Mouse (Mus musculus) forebrain, embryonic 15.5 days (tissue): ENCODE measurements around the gene Gpc6. TPM values are rescaled to one million over a fixed set of nuclear protein-coding genes. Genes with fewer than 3 reads are reported as not detected.

ENCODE experiments used
- ATAC-seq: fragments of 200-750 bp; cut with Nextera tagmentation; replicated peaks from 2 replicates; pipeline ENCODE4 v1.8.0; 2017; ENCODE audit warnings: mild to moderate bottlenecking, moderate TSS enrichment, moderate library complexity
- H3K27ac ChIP-seq: fragments of 300-500 bp; sonication (generic); replicated peaks from 2 replicates; pipeline ENCODE4 v1.5.1; 2015; ENCODE audit warnings: mild to moderate bottlenecking, inconsistent platforms
- H3K27me3 ChIP-seq: fragments of 300-500 bp; sonication (generic); 2 replicates; pipeline ENCODE4 v1.6.1; 2015; ENCODE audit warnings: inconsistent platforms
- H3K36me3 ChIP-seq: fragments of 300-500 bp; sonication (generic); 2 replicates; pipeline ENCODE4 v1.6.1; 2015; ENCODE audit warnings: mild to moderate bottlenecking, inconsistent platforms
- H3K4me1 ChIP-seq: fragments of 300-500 bp; sonication (generic); 2 replicates; pipeline ENCODE4 v1.6.1; 2015; ENCODE audit warnings: inconsistent platforms
- H3K4me2 ChIP-seq: fragments of 300-500 bp; sonication (generic); replicated peaks from 2 replicates; pipeline ENCODE4 v1.6.1; 2015; ENCODE audit warnings: mild to moderate bottlenecking, inconsistent platforms
- H3K4me3 ChIP-seq: fragments of 300-500 bp; sonication (generic); 2 replicates; pipeline ENCODE4 v1.5.1; 2015; ENCODE audit warnings: mild to moderate bottlenecking, inconsistent platforms
- H3K9ac ChIP-seq: fragments of 300-500 bp; sonication (generic); replicated peaks from 2 replicates; pipeline ENCODE4 v1.6.1; 2015; ENCODE audit warnings: mild to moderate bottlenecking, inconsistent platforms
- H3K9me3 ChIP-seq: fragments of 300-500 bp; sonication (generic); 2 replicates; pipeline ENCODE4 v1.6.1; 2016; ENCODE audit warnings: inconsistent platforms
- WGBS: fragments of 180-500 bp; shearing (Covaris S2); methylation state at CpG from one replicate; pipeline ENCODE4 v1.1.7; 2015; ENCODE audit warnings: mixed read lengths; 5-methylcytosine and 5-hydroxymethylcytosine counted together
- polyA plus RNA-seq: library from polyadenylated mRNA; unstranded; fragments of >200 nt; fragmentation: Nextera tagmentation; extraction: Ambion mirVana; gene quantifications from 2 replicates; pipeline ENCODE4 v1.2.1, GENCODE M21; 2015

The Gpc6 gene
- polyA plus RNA-seq, 1 experiment from 2014 or later, result 18.3 TPM

GRCm38 (mm10) chr14:117452150-117452549, 527.0 kb downstream of the Gpc6 start:
- no peak overlapping the region for H3K27ac ChIP-seq
- no peaks in the 10 kb centered on the region for H3K27me3 ChIP-seq
- H3K9me3 ChIP-seq, result no peaks in the 10 kb centered on the region
- H3K9ac ChIP-seq, result no peak overlapping the region
- peak; percentile 55; the same call in 1 of the 2 replicates for ATAC-seq
- H3K4me1 ChIP-seq, result peaks cover 4% of the 10 kb centered on the region
- H3K4me2 ChIP-seq, result peak overlapping the region; percentile 24
- WGBS, result 20% methylated on average over 7 of the region's 7 CpGs
- H3K36me3 ChIP-seq, result no peaks in the 10 kb centered on the region
- peak overlapping the region; percentile 8 for H3K4me3 ChIP-seq

- H3K36me3 ChIP-seq, result no peaks in the 10 kb centered on the region
- no peak overlapping the region for H3K9ac ChIP-seq
- H3K27ac ChIP-seq, result no peak overlapping the region
- no peak overlapping the region for H3K4me2 ChIP-seq
- no peaks in the 10 kb centered on the region for H3K27me3 ChIP-seq
- no peak overlapping the region for H3K4me3 ChIP-seq
- no peak for ATAC-seq
- WGBS, result 77% methylated on average over 2 of the region's 2 CpGs
- H3K9me3 ChIP-seq, result no peaks in the 10 kb centered on the region
- H3K4me1 ChIP-seq, result no peaks in the 10 kb centered on the region
Measured at GRCm38 (mm10) chr14:117473378-117473777, 548.3 kb downstream of the Gpc6 start.

- H3K36me3 ChIP-seq, result no peaks in the 10 kb centered on the region
- no peaks in the 10 kb centered on the region for H3K4me1 ChIP-seq
- ATAC-seq, result no peak
- no peak overlapping the region for H3K27ac ChIP-seq
- H3K27me3 ChIP-seq, result no peaks in the 10 kb centered on the region
- H3K4me3 ChIP-seq, result no peak overlapping the region
- 48% methylated on average over 3 of the region's 3 CpGs for WGBS
- H3K9ac ChIP-seq, result no peak overlapping the region
- H3K9me3 ChIP-seq, result no peaks in the 10 kb centered on the region
- H3K4me2 ChIP-seq, result no peak overlapping the region
Measured at GRCm38 (mm10) chr14:117478879-117479278, 553.8 kb downstream of the Gpc6 start.

- ATAC-seq, result 0 out of 2 replicates have a peak, but pooled peaks have one; percentile 16
- no peak overlapping the region for H3K27ac ChIP-seq
- WGBS, result 73% methylated on average over 4 of the region's 4 CpGs
Measured at GRCm38 (mm10) chr14:117487161-117487754, 562.1 kb downstream of the Gpc6 start.

DNA sequence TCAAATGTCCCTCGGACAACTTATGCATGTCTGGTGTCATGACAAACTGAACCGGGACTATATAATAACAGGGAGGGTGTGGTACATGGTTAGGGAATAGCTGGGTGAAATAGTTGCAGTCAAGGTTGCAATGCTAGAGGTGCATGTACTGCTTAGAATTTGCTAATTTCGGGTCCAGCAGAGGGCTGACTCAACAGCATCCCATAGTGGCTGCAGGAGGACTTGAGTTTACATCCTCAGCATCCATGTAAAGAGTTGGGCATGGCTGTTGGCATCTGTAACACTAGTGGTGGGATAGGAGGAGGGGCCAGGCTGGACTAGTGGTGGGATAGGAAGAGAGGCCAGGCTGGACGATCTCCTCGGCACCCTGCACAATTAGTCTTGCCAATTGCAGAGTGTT, 565.4 kb downstream of the Gpc6 start:
- Histone ChIP-seq H3K4me1 (no peaks in the 10 kb centered on the region), H3K27me3 (no peaks in the 10 kb centered on the region), H3K9me3 (no peaks in the 10 kb centered on the region), H3K4me2 (no peak overlapping the region), H3K9ac (no peak overlapping the region), H3K4me3 (no peak overlapping the region), H3K36me3 (no peaks in the 10 kb centered on the region), H3K27ac (no peak overlapping the region)
- ATAC-seq, result no peak
- WGBS, result 72% methylated on average over 5 of the region's 5 CpGs

More at GRCm38 (mm10) chr14:117487161-117487754, 562.1 kb downstream of the Gpc6 start:
- no peaks in the 10 kb centered on the region for H3K9me3 ChIP-seq
- H3K36me3 ChIP-seq, result no peaks in the 10 kb centered on the region
- H3K4me2 ChIP-seq, result no peak overlapping the region
- no peak overlapping the region for H3K4me3 ChIP-seq
- H3K4me1 ChIP-seq, result no peaks in the 10 kb centered on the region
- H3K9ac ChIP-seq, result no peak overlapping the region
- no peaks in the 10 kb centered on the region for H3K27me3 ChIP-seq

- no peaks in the 10 kb centered on the region for H3K9me3 ChIP-seq
- H3K4me1 ChIP-seq, result no peaks in the 10 kb centered on the region
- no peaks in the 10 kb centered on the region for H3K36me3 ChIP-seq
- 74% methylated on average over 3 of the region's 3 CpGs for WGBS
- no peak for ATAC-seq
- H3K27me3 ChIP-seq, result no peaks in the 10 kb centered on the region
- no peak overlapping the region for H3K9ac ChIP-seq
- H3K4me2 ChIP-seq, result no peak overlapping the region
- no peak overlapping the region for H3K27ac ChIP-seq
- H3K4me3 ChIP-seq, result no peak overlapping the region
Measured at GRCm38 (mm10) chr14:117495118-117495517, 570.0 kb downstream of the Gpc6 start.

DNA sequence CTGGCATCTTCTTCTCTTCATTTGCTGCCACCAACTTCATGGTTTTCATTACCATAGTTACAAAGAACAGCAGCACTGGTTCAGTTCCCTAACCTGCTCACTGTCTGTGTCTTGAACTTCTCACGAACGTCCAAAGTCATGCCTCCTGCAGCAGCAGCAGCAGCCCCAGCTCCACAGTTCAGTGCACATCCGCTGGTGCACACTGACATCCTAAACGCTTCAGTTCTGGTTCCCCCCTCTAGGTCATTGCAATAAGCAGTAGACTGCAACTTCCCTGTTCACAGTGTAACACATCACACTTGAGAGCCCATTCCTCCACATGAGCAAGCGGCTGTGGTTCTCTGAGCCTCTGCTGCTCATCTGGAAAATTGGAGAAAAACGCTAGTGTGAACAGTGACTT, 573.7 kb downstream of the Gpc6 start:
- no peak overlapping the region for H3K9ac ChIP-seq
- no peaks in the 10 kb centered on the region for H3K9me3 ChIP-seq
- H3K4me2 ChIP-seq, result no peak overlapping the region
- H3K4me1 ChIP-seq, result no peaks in the 10 kb centered on the region
- H3K27ac ChIP-seq, result no peak overlapping the region
- no peaks in the 10 kb centered on the region for H3K27me3 ChIP-seq
- 78% methylated on average over 6 of the region's 6 CpGs for WGBS
- H3K36me3 ChIP-seq, result no peaks in the 10 kb centered on the region
- no peak for ATAC-seq
- H3K4me3 ChIP-seq, result no peak overlapping the region

GRCm38 (mm10) chr14:117499354-117499753, 574.2 kb downstream of the Gpc6 start:
- Histone ChIP-seq H3K4me1 (no peaks in the 10 kb centered on the region), H3K4me2 (no peak overlapping the region), H3K27me3 (no peaks in the 10 kb centered on the region), H3K36me3 (no peaks in the 10 kb centered on the region), H3K27ac (no peak overlapping the region), H3K9me3 (no peaks in the 10 kb centered on the region), H3K4me3 (no peak overlapping the region), H3K9ac (no peak overlapping the region)
- 73% methylated on average over 4 of the region's 4 CpGs for WGBS
- ATAC-seq, result no peak

GRCm38 (mm10) chr14:117514829-117515228, 589.7 kb downstream of the Gpc6 start:
- 82% methylated on average over 2 of the region's 2 CpGs for WGBS
- Histone ChIP-seq H3K4me1 (peaks cover 6% of the 10 kb centered on the region; the same call in 1 of the 2 replicates), H3K4me3 (no peak overlapping the region), H3K27ac (no peak overlapping the region), H3K9me3 (no peaks in the 10 kb centered on the region), H3K36me3 (no peaks in the 10 kb centered on the region), H3K9ac (no peak overlapping the region), H3K27me3 (no peaks in the 10 kb centered on the region), H3K4me2 (no peak overlapping the region)
- no peak for ATAC-seq

- ATAC-seq, result 0 out of 2 replicates have a peak, but pooled peaks have one; percentile 29
- peaks cover 4% of the 10 kb centered on the region; the same call in 1 of the 2 replicates for H3K4me1 ChIP-seq
- H3K27ac ChIP-seq, result peak overlapping the region; percentile 40
Measured at GRCm38 (mm10) chr14:117519574-117519973, 594.5 kb downstream of the Gpc6 start.

DNA sequence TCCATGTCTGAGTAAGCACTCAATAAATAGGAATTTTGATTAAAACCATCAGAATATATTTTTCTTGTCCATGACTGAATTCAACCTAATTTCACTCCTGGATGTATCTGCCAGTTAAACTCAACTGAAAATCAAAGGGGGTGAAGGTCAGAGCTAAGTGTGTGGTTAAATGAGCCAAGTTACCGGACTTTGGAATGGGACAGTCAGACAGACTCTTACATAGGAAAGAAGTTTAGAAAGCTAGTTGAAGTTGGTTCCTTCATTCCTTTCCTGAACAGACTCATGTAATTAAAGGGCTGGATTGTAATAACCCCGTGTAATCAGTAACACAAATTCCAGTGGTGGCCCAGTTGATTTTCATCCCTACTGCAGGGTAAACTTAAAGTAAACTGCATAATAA, 595.6 kb downstream of the Gpc6 start:
- H3K4me1 ChIP-seq, result peaks cover 4% of the 10 kb centered on the region; the same call in 1 of the 2 replicates
- no peaks in the 10 kb centered on the region for H3K36me3 ChIP-seq
- no peak for ATAC-seq
- H3K9ac ChIP-seq, result no peak overlapping the region
- no peak overlapping the region for H3K4me3 ChIP-seq
- no peaks in the 10 kb centered on the region for H3K27me3 ChIP-seq
- WGBS, result 82% methylated on average over 2 of the region's 2 CpGs
- H3K27ac ChIP-seq, result no peak overlapping the region
- H3K9me3 ChIP-seq, result no peaks in the 10 kb centered on the region
- H3K4me2 ChIP-seq, result no peak overlapping the region

More at GRCm38 (mm10) chr14:117519574-117519973, 594.5 kb downstream of the Gpc6 start:
- Histone ChIP-seq H3K4me2 (no peak overlapping the region), H3K9ac (no peak overlapping the region), H3K9me3 (no peaks in the 10 kb centered on the region), H3K27me3 (no peaks in the 10 kb centered on the region), H3K36me3 (no peaks in the 10 kb centered on the region), H3K4me3 (no peak overlapping the region)
- 48% methylated on average over 8 of the region's 8 CpGs for WGBS

GRCm38 (mm10) chr14:117525133-117525532, 600.0 kb downstream of the Gpc6 start:
- WGBS, result 76% methylated on average over 6 of the region's 6 CpGs
- no peak overlapping the region for H3K4me2 ChIP-seq
- peaks cover 6% of the 10 kb centered on the region; the same call in 1 of the 2 replicates for H3K4me1 ChIP-seq
- H3K9ac ChIP-seq, result no peak overlapping the region
- no peak overlapping the region for H3K4me3 ChIP-seq
- no peaks in the 10 kb centered on the region for H3K27me3 ChIP-seq
- no peaks in the 10 kb centered on the region for H3K9me3 ChIP-seq
- no peaks in the 10 kb centered on the region for H3K36me3 ChIP-seq
- no peak for ATAC-seq
- no peak overlapping the region for H3K27ac ChIP-seq

DNA sequence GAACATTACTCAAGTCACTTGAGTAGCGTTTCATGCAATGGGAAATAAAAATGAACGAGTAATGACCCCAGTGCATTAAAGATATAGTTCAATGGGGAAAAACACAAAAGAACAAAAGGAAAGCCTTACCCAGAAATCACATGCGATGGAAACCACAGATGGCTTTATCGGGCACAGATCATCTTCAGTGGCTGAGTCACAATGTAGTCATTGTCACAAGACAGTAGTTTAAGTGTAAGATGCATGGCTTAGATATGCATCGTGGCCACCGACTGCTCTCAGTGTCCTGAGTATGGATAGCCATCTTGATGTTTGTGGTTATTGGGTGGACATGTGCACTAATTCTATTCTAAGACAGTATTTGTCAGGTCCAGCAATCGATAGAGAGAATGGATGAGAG, 601.9 kb downstream of the Gpc6 start:
- no peak overlapping the region for H3K27ac ChIP-seq
- H3K4me1 ChIP-seq, result peaks cover 6% of the 10 kb centered on the region; the same call in 1 of the 2 replicates
- 92% methylated on average over 7 of the region's 7 CpGs for WGBS
- no peaks in the 10 kb centered on the region for H3K36me3 ChIP-seq
- H3K4me3 ChIP-seq, result no peak overlapping the region
- no peaks in the 10 kb centered on the region for H3K27me3 ChIP-seq
- H3K4me2 ChIP-seq, result no peak overlapping the region
- H3K9me3 ChIP-seq, result no peaks in the 10 kb centered on the region
- H3K9ac ChIP-seq, result no peak overlapping the region
- ATAC-seq, result no peak
